Mouse (Mus musculus) erythroblast, embryonic 14.5 days (primary cell): ENCODE measurements around the gene Fgfr2. TPM values are rescaled to one million over a fixed set of nuclear protein-coding genes. Genes with fewer than 3 reads are reported as not detected.

Source experiments
- H3K27me3 ChIP-seq: 2 replicates; pipeline ENCODE4 v1.6.1; 2012; ENCODE audit warnings: inconsistent platforms; ENCODE audit not compliant: control insufficient read depth
- H3K36me3 ChIP-seq: 2 replicates; pipeline ENCODE4 v1.6.1; 2012; ENCODE audit warnings: mild to moderate bottlenecking, inconsistent platforms; ENCODE audit not compliant: control insufficient read depth
- H3K4me1 ChIP-seq: 2 replicates; pipeline ENCODE4 v1.6.1; 2012; ENCODE audit warnings: inconsistent platforms; ENCODE audit not compliant: control insufficient read depth
- H3K4me3 ChIP-seq: replicated peaks from 2 replicates; pipeline ENCODE3; 2012; ENCODE audit warnings: moderate library complexity, mild to moderate bottlenecking, inconsistent platforms
- H3K9me3 ChIP-seq: 2 replicates; pipeline ENCODE4 v1.6.1; 2012; ENCODE audit warnings: low read length, inconsistent platforms, mixed read lengths; ENCODE audit not compliant: control insufficient read depth
- GATA1 ChIP-seq: IDR thresholded peaks from 2 replicates; pipeline ENCODE4 v1.6.1; 2012; ENCODE audit warnings: low read length, inconsistent platforms, mixed read lengths
- TAL1 ChIP-seq: IDR thresholded peaks from 3 replicates; pipeline ENCODE4 v1.6.1; 2012; ENCODE audit warnings: low read length, inconsistent platforms, mixed read lengths
- polyA plus RNA-seq: library from polyadenylated mRNA; stranded (reverse); fragments of >175 nt; gene quantifications from 2 replicates; pipeline ENCODE4 v1.2.3, GENCODE M21; 2012

Fgfr2 gene
- polyA plus RNA-seq, 1 experiment, result not detected

- TF ChIP-seq GATA1, result no peak
- no peak for TF ChIP-seq TAL1
These were observed 2833.7 kb downstream of the Fgfr2 start for GRCm38 (mm10) chr7:130289428-130289790.

DNA sequence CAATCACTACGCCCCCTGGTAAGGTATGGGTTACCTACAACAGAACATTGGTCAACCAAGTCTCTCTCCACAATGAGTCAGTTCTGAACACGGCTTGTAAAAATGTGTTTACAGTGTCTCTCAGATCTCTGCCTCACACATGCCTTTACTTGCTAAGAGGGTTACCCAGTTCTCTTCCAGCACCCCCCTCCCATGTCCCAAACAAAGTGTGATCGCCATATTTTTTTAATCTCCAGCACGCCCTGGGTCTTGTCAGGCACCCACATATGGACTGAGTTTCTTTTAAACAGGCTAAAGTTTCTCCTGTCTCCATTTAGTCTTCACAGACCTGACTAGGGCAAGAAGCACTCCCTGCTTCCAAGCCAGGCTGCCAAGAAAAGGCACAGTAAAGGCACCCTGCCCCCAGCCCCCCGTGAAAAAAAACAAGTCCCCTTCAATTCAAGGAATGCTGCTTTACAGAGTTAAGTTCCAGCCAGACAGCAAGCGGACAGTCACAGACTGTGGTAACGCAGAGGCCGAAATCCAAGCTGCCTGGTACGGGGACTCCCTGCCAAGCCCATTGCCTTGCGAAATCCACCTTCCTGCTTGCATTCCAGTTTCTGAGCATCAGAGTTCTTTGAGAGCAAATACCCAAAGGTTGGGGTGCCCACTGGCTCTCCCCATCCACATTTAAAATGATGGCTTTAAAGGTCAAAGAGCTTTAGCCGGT is 2834.3 kb downstream of the Fgfr2 start:
- TF ChIP-seq TAL1 (no peak), GATA1 (no peak)
- Histone ChIP-seq H3K36me3 (no peaks in the 10 kb centered on the region), H3K4me3 (no peak overlapping the region), H3K9me3 (no peaks in the 10 kb centered on the region), H3K27me3 (no peaks in the 10 kb centered on the region), H3K4me1 (no peaks in the 10 kb centered on the region)

More at GRCm38 (mm10) chr7:130289428-130289790, 2833.7 kb downstream of the Fgfr2 start:
- Histone ChIP-seq H3K27me3 (no peaks in the 10 kb centered on the region), H3K9me3 (no peaks in the 10 kb centered on the region), H3K4me3 (no peak overlapping the region), H3K4me1 (no peaks in the 10 kb centered on the region), H3K36me3 (no peaks in the 10 kb centered on the region)

DNA sequence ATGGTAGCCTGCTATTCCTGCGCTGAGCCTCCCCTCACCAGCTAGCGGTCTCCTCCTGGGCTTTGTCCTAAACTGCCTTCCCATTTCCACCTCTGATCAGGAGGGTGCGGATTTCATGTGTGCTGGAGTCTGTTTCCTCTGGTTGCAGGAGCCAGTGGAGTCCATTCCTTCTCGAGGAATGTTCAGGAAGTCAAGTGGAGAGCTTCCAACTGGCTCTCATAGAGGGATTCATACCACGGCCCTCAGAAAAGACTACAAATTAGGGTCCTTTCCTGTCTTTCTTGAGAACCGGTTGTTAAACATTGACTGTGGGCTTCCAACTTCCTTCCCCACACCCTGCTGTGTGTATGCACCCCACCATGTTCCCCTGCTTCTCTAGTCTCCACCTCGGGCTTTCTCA is 2834.9 kb downstream of the Fgfr2 start:
- H3K4me3 ChIP-seq, result no peak overlapping the region
- H3K36me3 ChIP-seq, result no peaks in the 10 kb centered on the region
- no peak for TF ChIP-seq GATA1
- no peak for TF ChIP-seq TAL1
- H3K9me3 ChIP-seq, result no peaks in the 10 kb centered on the region
- no peaks in the 10 kb centered on the region for H3K27me3 ChIP-seq
- H3K4me1 ChIP-seq, result no peaks in the 10 kb centered on the region

- Histone ChIP-seq H3K4me3 (no peak overlapping the region), H3K36me3 (no peaks in the 10 kb centered on the region), H3K9me3 (peaks cover 4% of the 10 kb centered on the region), H3K27me3 (no peaks in the 10 kb centered on the region), H3K4me1 (no peaks in the 10 kb centered on the region)
- TF ChIP-seq GATA1 (no peak), TAL1 (no peak)
These were observed 2844.1 kb downstream of the Fgfr2 start for GRCm38 (mm10) chr7:130278738-130279705.

GRCm38 (mm10) chr7:130278000-130278737 is 2845.0 kb downstream of the Fgfr2 start:
- peaks cover 4% of the 10 kb centered on the region for H3K9me3 ChIP-seq
- H3K4me1 ChIP-seq, result no peaks in the 10 kb centered on the region
- TF ChIP-seq GATA1, result no peak
- no peak for TF ChIP-seq TAL1
- no peak overlapping the region for H3K4me3 ChIP-seq
- no peaks in the 10 kb centered on the region for H3K36me3 ChIP-seq
- H3K27me3 ChIP-seq, result no peaks in the 10 kb centered on the region

GRCm38 (mm10) chr7:130273265-130273664 is 2849.9 kb downstream of the Fgfr2 start:
- Histone ChIP-seq H3K4me3 (no peak overlapping the region), H3K27me3 (no peaks in the 10 kb centered on the region), H3K9me3 (peaks cover 4% of the 10 kb centered on the region), H3K4me1 (no peaks in the 10 kb centered on the region), H3K36me3 (no peaks in the 10 kb centered on the region)
- TF ChIP-seq GATA1 (no peak), TAL1 (no peak)

- H3K27me3 ChIP-seq, result peaks cover 18% of the 10 kb centered on the region
- H3K9me3 ChIP-seq, result no peaks in the 10 kb centered on the region
- H3K36me3 ChIP-seq, result no peaks in the 10 kb centered on the region
- no peaks in the 10 kb centered on the region for H3K4me1 ChIP-seq
- no peak overlapping the region for H3K4me3 ChIP-seq
- TF ChIP-seq GATA1 (no peak), TAL1 (no peak)
These were observed 2852.3 kb downstream of the Fgfr2 start for GRCm38 (mm10) chr7:130270807-130271206.

GRCm38 (mm10) chr7:130269124-130269867 is 2853.9 kb downstream of the Fgfr2 start:
- Histone ChIP-seq H3K9me3 (no peaks in the 10 kb centered on the region), H3K27me3 (peaks cover 33% of the 10 kb centered on the region)

More at GRCm38 (mm10) chr7:130269124-130269867, 2853.9 kb downstream of the Fgfr2 start:
- Histone ChIP-seq H3K4me1 (no peaks in the 10 kb centered on the region), H3K4me3 (no peak overlapping the region), H3K36me3 (no peaks in the 10 kb centered on the region)
- TF ChIP-seq TAL1 (no peak), GATA1 (no peak)
